Mouse (Mus musculus) colon, adult 2 months (tissue): Measurements from ENCODE around the gene Gm21312. TPM values are rescaled to one million over a fixed set of nuclear protein-coding genes. Genes with fewer than 3 reads are reported as not detected.

Experiments
- polyA plus RNA-seq: library from polyadenylated mRNA; depleted of rRNA; stranded (reverse); fragments of >200 nt; gene quantifications from 2 replicates; pipeline ENCODE4 v1.2.3, GENCODE M21; 2012; rRNA removed

The Gm21312 gene
- not detected in 2 replicates for polyA plus RNA-seq

GRCm38 (mm10) chr10:104176724-104177123 is at the start of gene Gm21312:
TSS of gene Gm21312 (plus strand) at chr10:104177024.

GRCm38 (mm10) chr10:104142687-104143086 is 34.1 kb upstream of the Gm21312 start, which contains the start of gene Gm21293:
TSS of gene Gm21293 (plus strand) at chr10:104142987.

DNA sequence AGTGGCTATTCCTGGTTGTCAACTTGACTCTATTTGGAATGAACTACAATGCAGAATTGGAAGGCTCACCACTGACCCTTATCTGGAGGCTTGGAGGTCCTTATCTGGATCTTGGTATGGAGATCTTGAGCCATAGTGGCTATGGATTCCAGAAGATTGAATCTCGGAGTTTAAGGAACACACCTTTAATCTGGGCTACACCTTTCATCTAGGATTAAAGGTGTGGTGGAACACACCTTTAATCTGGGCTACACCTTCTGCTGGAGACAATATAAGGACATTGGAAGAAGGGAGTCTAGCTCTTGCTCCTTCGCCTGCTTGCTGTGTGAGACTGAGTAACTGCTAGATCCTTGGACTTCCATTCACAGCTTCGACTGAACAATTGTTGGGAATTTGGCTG is 25.6 kb upstream of the Gm21312 start, which contains the start of gene Gm6763:
Gm6763 (plus strand) TSS at position 301 of the 400 bp plus-strand sequence.

GRCm38 (mm10) chr10:104159706-104160105 is 17.1 kb upstream of the Gm21312 start, which contains the start of gene Gm8764:
TSS of gene Gm8764 (plus strand) at chr10:104160006.

DNA sequence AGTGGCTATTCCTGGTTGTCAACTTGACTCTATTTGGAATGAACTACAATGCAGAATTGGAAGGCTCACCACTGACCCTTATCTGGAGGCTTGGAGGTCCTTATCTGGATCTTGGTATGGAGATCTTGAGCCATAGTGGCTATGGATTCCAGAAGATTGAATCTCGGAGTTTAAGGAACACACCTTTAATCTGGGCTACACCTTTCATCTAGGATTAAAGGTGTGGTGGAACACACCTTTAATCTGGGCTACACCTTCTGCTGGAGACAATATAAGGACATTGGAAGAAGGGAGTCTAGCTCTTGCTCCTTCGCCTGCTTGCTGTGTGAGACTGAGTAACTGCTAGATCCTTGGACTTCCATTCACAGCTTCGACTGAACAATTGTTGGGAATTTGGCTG is 8.6 kb upstream of the Gm21312 start, which contains the start of gene Gm21304:
Gm21304 (plus strand) TSS at position 301 of the 400 bp plus-strand sequence.

GRCm38 (mm10) chr10:104185233-104185632 is 8.4 kb downstream of the Gm21312 start, which contains the start of gene Gm20765:
TSS of gene Gm20765 (plus strand) at chr10:104185533.

DNA sequence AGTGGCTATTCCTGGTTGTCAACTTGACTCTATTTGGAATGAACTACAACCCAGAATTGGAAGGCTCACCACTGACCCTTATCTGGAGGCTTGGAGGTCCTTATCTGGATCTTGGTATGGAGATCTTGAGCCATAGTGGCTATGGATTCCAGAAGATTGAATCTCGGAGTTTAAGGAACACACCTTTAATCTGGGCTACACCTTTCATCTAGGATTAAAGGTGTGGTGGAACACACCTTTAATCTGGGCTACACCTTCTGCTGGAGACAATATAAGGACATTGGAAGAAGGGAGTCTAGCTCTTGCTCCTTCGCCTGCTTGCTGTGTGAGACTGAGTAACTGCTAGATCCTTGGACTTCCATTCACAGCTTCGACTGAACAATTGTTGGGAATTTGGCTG is 16.9 kb downstream of the Gm21312 start, which contains the start of gene Gm4340:
Gm4340 (plus strand) TSS at position 301 of the 400 bp plus-strand sequence.

Other genes with a start within 250 kb of the Gm21312 start
- not detected in 2 replicates for gene Gm21293, start 34.0 kb upstream of the Gm21312 start, polyA plus RNA-seq
- not detected in 2 replicates for gene Gm6763, start 25.5 kb upstream of the Gm21312 start, polyA plus RNA-seq
- gene Gm8764, start 17.0 kb upstream of the Gm21312 start, polyA plus RNA-seq: not detected in 2 replicates
- not detected in 2 replicates for gene Gm21304, start 8.5 kb upstream of the Gm21312 start, polyA plus RNA-seq
- not detected in 2 replicates for gene Gm20765, start 8.5 kb downstream of the Gm21312 start, polyA plus RNA-seq
- gene Gm4340, start 17.0 kb downstream of the Gm21312 start, polyA plus RNA-seq: not detected in 2 replicates